Mouse (Mus musculus) heart, adult 11 months (tissue): ENCODE data around the gene Mesd.
A peak's percentile ranks its signal among the peaks of the same experiment; 100 is the strongest.

ENCODE experiments used
- DNase-seq: peaks from one replicate; pipeline ENCODE4 v3.0.0; 2022

Gene Mesd

DNA sequence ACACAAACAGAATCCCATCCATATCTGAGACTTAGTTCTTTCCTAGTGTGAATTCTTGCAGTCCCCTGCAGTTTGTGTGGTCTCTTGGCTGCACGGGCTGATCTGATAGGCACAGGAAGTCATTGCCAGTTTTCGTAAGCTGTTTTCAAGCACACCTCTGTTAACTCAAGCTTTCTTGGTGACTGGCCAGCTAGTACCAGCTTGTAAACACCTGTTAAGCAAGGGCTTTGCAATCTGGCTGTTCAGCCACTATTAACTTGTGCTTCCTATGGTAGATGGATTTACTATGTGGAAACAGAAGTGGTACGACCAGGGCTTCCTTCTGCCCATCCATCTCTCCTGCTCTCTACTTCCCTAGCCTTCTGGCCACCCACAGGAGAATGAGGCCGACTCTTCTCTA is 36.0 kb downstream of the Mesd start:
- DNase-seq: peak; percentile 53

DNA sequence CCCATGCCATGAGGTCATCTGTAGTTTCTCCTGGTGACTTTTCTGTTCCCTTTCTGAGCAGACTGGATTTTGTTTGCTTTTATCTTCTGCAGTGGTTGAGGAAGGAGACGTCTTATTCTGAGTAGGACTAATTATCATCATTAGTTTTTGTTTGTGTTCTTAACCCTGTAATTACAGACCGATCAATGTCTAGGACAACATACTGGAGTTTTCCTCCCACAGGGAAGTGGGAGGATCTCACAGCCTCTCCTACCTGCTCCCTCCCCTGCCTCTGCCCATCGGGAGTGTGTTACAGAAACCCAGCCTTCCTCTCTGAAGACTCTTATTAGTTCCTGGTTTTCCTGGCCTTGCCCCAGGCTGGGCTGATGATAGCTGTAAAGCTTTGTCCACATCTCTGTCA is 37.4 kb downstream of the Mesd start:
- DNase-seq: peak; percentile 1

DNA sequence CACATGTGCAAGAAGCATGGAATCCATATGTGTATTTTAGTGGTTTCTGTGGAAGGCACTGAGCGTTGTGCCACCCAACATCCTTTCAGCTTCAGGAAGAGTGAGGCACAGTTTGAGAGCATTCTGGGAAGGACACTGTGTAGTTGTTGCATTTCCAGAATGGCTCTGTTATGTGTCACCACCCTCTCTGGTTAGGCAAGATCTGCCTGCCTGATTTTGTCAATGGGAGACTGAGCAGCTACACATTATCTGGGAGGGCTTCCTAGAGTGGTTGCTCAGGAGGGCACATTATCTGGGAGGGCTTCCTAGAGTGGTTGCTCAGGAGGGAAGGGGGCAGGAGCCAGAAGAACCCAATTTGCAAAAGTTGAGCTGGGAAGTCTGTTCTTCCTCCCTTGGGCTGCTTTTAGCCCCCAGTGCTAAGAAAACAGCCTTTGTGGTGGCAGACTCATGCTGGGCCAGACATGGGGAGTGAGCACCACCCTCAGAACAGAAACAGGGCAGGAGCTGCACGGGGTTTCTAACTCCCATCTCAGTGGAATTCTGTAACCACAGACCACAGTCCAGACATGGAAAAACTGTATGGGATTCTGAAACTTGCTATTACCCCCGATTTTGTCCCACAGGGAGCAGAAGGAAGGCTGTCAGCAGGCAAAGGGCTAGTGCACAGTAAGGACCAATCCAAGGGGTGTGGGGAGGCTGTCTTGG is 54.9 kb downstream of the Mesd start:
- no peak for DNase-seq

DNA sequence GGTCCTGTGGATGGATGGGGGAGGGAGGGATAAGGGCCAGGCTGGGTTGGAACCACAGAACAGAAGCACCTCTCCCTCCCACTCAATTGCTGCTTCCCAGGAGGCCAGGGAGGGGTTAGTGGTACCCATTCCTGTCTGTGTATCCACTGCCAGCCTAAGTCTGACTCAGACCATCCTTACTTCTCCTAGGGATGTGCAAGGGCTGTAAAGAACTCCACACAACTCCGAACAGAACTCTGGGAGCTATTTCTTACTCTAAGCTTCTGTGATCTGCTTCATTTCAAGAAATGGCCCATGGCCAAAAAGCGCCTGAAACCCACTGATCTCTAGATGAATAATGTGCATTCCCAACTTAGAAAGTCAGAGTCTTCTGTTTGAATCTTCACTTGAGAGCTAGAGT is 55.9 kb downstream of the Mesd start:
- DNase-seq: no peak

DNA sequence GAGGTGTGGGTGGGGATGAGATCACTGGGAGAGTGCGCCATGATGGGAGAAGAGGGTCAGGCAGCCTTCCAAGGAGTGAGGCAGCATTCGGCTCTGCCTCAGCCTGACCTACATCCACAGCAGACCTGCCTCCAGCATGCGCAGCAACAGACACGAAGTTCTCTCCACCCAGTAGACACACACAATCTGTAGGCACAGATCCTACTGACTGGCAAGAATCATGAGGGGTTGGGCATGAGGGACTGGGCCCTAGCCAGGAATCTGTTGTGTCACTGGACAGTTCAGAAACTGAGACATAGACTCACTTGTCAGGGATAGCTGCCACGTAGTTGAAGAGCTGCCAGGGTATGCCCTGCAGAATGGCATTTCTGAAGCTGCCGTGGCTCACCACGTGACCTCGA is 57.4 kb downstream of the Mesd start:
- DNase-seq: peak; percentile 89

DNA sequence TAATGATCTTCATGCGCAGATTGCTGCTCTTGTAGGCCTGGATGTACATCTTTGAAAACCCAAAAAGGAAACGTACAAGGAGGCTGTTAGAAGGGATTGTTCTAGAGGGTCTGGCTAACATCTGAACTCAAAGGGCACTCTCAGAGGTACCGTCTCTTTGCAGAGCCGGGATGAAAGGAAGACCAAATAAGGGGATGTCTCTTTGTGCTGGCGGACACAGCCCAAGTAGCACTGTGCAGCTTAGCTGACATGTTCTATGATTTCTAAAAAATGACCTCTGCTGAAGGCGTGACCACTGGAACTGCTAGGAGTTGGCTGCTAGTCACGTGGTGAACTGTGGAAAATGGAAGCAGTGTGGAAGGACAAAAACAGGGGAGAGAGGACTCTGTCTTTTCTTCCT is 64.5 kb downstream of the Mesd start:
- no peak for DNase-seq

DNA sequence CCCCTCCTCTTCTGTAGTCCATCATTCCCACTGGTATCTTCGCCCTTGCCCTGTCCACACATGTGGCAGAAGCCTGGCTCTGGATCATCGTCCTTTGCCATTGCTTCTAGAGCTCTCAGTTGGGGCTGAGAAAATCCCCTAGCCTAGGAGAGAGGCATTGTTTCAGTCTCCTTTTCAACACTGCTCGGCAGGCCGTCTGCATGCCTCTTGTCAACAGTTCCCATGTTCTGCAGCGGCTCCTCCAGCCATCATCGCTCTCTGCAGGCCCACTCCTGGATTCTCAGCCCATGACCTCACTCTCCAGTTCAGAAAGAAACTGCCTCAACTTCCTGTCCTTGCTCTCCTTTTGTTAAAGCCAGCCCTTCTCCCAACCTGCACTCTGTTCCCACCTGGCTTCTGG is 65.4 kb downstream of the Mesd start:
- DNase-seq: no peak
